Mouse (Mus musculus): Measurements from ENCODE around the gene Crcp. TPM values are rescaled to one million over a fixed set of nuclear protein-coding genes. Genes with fewer than 3 reads are reported as not detected.

Gene Crcp
- polyA plus RNA-seq, 1 experiment from 2014 or later, result 49.7 TPM

- no peak for DNase-seq (ENCODE audit: low spot score)
Observed at GRCm38 (mm10) chr5:130056303-130056702, 27.2 kb downstream of the Crcp start.

GRCm38 (mm10) chr5:130059413-130060328 lies 30.6 kb downstream of the Crcp start:
- DNase-seq (ENCODE audit: low spot score), result no peak

- DNase-seq (ENCODE audit: low spot score), result no peak
Observed at GRCm38 (mm10) chr5:130060329-130060665, 31.2 kb downstream of the Crcp start.

- DNase-seq (ENCODE audit: low spot score), result no peak
Observed at GRCm38 (mm10) chr5:130062096-130062495, 33.0 kb downstream of the Crcp start.

- no peak for DNase-seq (ENCODE audit: low spot score)
Observed at GRCm38 (mm10) chr5:130063760-130064159, 34.7 kb downstream of the Crcp start.

GRCm38 (mm10) chr5:130065579-130065978 lies 36.5 kb downstream of the Crcp start:
- no peak for DNase-seq (ENCODE audit: low spot score)

GRCm38 (mm10) chr5:130067841-130068264 lies 38.8 kb downstream of the Crcp start:
- DNase-seq (ENCODE audit: low spot score), result no peak

GRCm38 (mm10) chr5:130073026-130073425 lies 43.9 kb downstream of the Crcp start, which contains the start of gene Tpst1:
Gene Tpst1, plus strand, starts transcription at chr5:130073326.
- DNase-seq (ENCODE audit: low spot score), result no peak

GRCm38 (mm10) chr5:130074491-130074890 lies 45.4 kb downstream of the Crcp start:
- no peak for DNase-seq (ENCODE audit: low spot score)

- DNase-seq (ENCODE audit: low spot score), result no peak
Observed at GRCm38 (mm10) chr5:130076396-130076795, 47.3 kb downstream of the Crcp start.

GRCm38 (mm10) chr5:130078096-130078833 lies 49.2 kb downstream of the Crcp start:
- no peak for DNase-seq (ENCODE audit: low spot score)

- no peak for DNase-seq (ENCODE audit: low spot score)
Observed at GRCm38 (mm10) chr5:130078834-130079156, 49.7 kb downstream of the Crcp start.

- DNase-seq (ENCODE audit: low spot score), result peak; percentile 90
Observed at GRCm38 (mm10) chr5:130079202-130080050, 50.3 kb downstream of the Crcp start.

- no peak for DNase-seq (ENCODE audit: low spot score)
Observed at GRCm38 (mm10) chr5:130080051-130080681, 51.1 kb downstream of the Crcp start.

- no peak for DNase-seq (ENCODE audit: low spot score)
Observed at GRCm38 (mm10) chr5:130081181-130081881, 52.2 kb downstream of the Crcp start.

- no peak for DNase-seq (ENCODE audit: low spot score)
Observed at GRCm38 (mm10) chr5:130082431-130082830, 53.3 kb downstream of the Crcp start.

- DNase-seq (ENCODE audit: low spot score), result no peak
Observed at GRCm38 (mm10) chr5:130084271-130084670, 55.2 kb downstream of the Crcp start.

GRCm38 (mm10) chr5:130088008-130088407 lies 58.9 kb downstream of the Crcp start:
- no peak for DNase-seq (ENCODE audit: low spot score)

- DNase-seq (ENCODE audit: low spot score), result no peak
Observed at GRCm38 (mm10) chr5:130088612-130089011, 59.5 kb downstream of the Crcp start.

GRCm38 (mm10) chr5:130089177-130089576 lies 60.1 kb downstream of the Crcp start:
- DNase-seq (ENCODE audit: low spot score), result no peak

Measured in thymus, postnatal 0 days (tissue).